Mouse (Mus musculus): ENCODE measurements at regions not wholly inside any gene's neighbourhood (a gene's known extent, or its start where the extent isn't known, plus 50 kb on each side); places are given as distances from the start of the nearest gene placed in this dataset.

DNA sequence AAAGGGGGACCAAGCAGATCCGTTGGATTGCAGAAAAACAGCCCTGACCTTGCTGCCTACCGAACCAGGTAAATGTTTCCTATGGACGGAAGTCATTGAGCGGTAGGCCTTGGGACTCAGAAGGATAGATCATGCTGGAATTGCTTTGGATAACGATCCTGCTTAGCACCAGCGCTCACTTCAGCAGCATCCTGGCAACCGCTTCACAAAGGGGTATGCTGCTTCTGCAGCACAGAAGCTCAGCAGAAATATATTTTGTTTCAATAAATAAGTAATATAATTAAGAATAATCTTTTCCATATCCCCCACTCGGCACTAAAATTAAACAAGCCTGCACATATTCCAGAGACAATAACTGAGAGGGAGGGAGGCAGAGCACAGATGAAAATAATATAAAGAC lies 296.0 kb downstream of the Meis1 start:
- DNase-seq (ENCODE audit: low spot score): no peak

DNA sequence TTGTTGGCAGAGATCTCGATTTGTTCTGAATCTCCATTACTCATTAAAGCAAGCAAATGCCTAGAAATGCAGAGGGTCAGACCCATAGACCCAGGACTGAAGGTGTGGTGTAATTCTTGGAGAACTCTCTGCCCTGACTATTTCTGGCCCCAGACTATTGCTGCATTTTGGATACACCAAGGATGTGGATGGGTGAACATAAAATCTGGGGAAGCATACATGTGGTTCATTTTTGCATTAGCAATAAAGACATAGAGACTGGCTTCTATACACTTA lies 303.0 kb downstream of the Meis1 start:
- DNase-seq (ENCODE audit: low spot score): no peak

DNA sequence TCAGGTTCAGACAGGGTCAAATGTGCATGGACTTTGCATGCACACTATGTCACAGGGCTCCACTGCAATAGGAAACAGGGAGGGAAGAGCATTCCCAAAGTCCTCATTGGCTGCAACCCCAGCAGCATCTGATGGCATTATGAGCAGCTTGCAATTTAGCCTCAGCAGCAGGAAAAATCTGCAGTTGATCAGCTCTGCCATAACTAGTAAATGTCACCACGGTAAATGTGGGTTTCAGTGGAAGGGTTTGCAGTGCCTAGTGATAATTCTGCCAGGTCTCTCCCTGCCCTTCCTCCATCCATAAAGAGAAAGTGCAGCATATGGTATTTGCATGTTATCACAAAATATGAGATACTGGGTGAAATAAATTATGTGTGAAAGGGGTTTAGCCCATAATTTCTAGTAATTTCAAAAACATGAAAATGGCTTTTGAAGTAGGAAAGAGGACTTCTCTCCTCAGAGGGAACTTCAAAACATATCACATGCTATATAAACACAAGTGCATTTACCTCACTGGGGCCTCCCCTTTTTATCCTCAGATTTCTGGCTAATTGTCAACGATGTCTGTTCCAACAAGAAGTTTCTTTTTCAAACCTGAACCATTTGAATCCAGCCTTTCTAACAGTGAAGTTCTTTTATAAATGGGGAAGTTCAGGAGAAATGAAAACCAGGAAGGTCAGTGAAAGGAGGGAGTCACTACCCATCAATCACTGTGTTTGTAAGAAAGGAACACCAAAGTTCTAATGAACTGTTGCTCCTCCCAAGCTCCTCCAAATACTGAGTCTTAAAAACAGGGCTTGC lies 303.5 kb downstream of the Meis1 start:
- DNase-seq (ENCODE audit: low spot score): no peak

DNA sequence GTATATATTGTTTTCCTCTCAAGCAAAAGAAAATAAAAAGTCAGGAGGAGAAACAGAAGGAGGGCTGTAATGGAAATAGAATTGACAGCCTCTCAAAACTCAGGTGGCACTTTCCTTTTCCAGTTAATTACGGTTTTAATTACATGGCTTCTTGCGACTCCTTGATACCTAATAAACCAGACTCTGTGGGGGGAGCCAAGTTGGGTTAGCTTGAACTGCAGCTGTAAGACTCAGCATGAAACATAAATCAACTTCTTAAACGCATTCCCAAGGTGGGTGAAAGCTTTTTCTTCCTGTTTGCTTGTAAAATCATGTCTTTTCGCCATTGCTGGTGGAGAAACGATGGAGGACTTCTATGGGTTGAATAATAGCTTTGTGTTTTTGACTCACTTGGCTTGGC lies 304.4 kb downstream of the Meis1 start:
- no peak for DNase-seq (ENCODE audit: low spot score)

DNA sequence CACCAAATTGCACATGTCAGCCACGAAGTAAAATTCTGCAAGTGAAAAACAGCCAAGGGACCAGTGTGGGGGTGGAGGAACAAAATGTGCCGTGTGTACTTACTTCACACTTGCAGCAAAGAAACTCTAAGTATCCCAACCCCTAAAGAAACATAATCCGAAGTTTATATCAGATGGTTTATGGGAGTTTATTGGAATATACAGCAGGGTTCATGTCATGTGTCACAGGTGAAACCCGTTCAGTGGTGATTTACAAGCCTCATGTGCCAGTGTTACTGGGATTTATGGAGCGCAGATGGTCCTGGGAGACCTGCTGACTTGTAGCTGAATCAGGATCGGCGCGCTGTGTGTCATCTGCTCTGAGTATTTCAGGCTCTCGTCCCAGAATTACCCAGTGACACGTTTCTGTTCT lies 306.1 kb downstream of the Meis1 start:
- no peak for DNase-seq (ENCODE audit: low spot score)

DNA sequence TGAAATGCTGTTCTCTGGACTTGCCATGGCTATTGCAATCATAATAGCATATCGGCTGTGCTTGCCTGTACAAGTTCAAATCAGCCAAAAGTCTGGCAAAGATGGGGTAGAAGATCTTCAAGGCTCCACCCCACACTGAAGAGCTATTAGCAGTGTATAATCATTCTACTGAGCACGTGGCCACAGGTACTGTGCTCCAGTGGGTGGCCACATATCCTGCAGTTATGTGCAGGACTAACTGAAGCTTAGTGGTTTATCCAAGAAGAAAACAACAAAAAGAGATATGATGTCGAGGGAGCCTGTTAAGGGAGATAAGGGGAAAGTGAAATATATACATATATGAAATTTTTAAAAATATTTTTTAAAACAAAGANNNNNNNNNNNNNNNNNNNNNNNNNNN lies 309.2 kb downstream of the Meis1 start:
- DNase-seq (ENCODE audit: low spot score): no peak

DNA sequence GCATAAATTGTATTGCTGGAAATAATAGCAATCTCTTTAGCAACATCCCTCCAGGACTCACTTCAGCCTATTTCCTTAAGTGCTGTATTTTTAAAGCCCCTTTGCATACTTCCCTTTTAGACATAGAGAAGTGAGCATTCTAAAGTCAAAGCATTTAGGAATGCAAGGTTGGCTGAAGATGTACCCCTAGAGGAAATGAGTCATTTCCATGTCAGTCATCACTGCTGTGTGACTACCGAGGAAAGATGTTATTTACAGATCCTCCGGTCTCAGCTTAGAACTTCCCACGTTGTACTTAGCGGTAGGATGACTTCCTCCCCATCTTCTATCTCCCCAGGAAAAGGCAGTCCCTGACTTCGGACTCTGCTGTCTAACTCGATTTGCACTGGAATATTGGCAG lies 337.2 kb downstream of the Meis1 start:
- no peak for DNase-seq (ENCODE audit: low spot score)

DNA sequence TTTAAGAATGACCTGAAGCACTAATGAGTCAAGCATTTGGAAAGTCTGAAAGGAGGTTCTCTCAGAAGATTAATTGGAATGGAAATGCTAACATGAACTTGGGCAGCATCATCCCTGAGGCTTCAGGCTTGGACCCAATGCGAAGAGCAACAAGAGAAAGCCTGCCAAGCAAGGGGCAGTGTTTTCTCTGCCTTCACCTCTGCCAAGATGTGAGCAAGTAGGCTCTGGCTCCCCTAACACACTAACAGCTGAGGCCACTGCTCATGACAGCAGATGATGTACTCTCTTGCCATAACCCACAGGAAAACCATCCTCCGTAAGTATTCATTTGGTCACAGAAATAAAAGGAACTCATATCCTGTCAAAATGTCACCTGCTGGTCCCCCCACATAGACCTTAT lies 341.9 kb downstream of the Meis1 start:
- DNase-seq (ENCODE audit: low spot score): no peak

DNA sequence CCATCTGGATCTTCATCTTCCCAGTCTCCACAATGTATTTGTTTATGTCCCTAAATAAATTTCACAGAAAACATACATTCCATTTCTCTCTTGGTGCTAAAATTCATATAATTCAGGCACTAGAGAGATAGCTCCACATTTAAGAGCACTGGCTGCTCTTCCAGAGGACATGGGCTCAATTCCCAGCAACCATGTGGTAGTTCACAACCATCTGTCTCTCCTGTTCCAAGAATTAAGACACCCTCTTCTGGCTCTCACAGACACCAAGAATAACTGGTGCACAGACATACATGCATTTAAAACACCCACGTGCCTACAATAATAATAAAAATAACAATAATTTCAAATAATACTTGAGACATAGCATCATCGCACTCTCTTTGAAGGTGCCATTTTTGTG lies 347.8 kb downstream of the Meis1 start:
- DNase-seq (ENCODE audit: low spot score): no peak

DNA sequence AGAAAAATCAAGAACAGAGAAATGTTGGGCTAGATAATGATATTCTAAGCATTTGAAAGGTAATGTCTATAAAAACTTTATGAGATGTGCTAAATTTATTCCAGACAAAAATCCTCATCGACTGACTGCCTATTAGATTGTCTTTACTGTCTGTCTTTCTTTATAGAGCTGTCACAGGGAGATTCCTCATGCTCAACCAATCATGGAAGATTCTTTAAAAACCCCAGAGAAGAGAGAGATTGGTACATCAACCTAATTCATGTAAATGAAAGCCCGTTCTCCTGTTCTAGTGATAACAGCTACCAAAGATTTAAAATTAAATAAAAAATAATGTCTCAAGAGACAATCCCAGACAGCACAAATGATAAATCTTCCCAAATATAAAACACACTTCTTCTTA lies 349.5 kb downstream of the Meis1 start:
- no peak for DNase-seq (ENCODE audit: low spot score)

DNA sequence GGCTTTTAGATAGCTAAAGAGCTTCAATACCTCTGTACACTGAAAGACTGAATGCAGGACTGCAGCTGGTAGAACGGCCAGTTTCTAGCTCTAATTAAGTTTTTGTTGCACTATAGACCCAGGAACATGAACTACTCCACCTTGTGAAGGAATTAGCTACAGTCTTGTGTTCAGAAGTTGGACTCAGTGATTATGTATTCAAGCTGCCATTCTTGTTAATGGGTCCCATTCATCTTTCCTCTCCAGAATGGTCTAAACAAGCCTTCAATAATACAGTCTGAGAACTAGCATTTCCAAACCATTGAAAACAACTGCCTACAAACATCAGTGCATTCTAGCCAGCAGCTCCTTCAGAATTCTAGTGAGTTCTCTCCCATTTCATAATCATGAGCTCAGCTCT lies 362.4 kb downstream of the Meis1 start:
- DNase-seq (ENCODE audit: low spot score): no peak

DNA sequence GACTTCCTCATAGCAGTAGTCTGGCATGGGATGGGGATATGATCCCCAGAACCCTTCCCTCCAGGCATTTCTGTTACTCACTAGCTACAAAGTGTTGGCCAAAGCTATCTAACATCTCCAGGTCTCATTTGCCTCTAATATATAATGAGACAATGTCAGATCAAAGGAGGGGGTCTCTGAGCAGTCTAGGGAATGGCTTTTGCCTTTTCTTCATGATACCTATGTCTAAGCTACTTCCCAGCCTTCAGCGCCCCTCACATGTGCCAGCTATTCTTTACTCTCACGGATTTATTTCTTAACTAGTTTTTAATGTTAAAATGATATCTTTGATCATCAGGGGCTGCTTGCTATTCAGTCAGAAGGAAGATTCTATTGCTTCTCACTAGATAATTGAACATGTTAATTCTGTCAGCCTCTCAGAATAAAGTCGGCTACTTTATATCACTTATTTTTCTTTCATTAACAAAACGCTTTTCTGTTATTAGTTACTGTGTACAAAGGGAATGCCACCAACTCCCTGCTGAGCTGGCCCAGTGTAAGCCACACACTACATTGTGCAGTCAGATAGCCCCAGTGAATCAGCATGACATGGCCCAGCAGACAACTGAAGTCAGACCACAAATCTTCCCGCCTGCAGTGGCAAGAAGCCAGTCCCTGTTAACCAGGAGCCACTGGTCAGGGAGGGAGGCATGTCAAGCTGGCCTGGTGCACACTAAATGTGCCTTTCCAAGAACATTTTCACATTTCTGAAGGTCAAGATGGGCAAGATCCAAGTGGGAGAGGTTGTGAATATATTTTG lies 386.6 kb downstream of the Meis1 start:
- no peak for DNase-seq (ENCODE audit: low spot score)

DNA sequence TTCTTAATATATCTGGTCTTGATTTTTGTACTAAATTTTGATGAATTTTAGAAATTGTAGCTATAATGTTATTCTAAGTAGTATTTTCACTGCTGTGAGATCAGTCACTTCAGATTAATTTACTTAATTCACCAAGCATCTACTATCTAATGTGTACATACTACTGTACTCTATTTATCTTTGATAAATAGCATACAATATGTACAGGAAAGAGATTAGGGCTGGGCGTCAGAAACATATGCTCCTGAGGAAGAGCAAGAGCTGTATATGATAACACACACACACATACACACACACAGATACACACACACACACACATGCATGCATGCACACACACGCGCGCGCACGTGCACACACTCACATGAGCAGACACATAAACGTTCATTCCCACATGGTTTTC lies 387.2 kb downstream of the Meis1 start:
- DNase-seq (ENCODE audit: low spot score): no peak

DNA sequence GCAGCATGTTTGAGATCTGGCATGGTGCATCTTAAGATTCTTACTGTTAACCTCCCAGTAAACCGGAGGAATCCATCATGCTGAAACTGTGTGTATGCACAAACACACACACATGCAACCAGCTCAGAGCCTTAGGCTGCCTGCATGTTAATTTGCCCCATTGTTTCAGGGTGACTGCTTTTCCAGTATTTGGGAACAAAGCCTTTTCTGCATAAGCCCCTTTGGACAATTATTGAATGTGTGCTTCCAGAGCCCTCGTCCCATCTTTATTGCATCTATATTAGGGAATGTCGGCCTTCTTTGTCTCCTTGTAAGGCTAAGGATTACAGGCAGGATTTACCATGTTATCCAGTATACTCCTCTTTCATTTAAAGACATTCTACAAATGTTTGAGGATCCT lies 397.0 kb downstream of the Meis1 start:
- no peak for DNase-seq (ENCODE audit: low spot score)

DNA sequence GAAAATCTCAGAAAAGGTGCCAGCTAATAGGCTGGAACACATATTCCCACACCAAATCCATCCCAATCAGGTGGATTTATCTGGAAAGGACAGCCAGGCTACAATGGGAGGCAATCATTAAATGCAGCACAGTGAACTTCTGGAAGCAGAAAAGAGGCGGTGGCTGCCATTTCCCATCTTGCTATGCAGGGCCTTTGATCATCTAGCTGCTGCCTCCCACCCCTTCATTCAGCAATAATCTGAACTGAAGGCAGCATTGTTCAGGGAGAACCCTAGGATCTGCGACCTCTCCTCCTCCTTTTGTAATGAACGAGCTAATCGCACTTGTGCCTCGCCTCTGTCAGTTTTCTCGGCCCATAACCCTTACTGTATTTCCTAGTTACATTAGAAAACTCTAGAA lies 413.9 kb downstream of the Meis1 start:
- DNase-seq (ENCODE audit: low spot score): no peak

DNA sequence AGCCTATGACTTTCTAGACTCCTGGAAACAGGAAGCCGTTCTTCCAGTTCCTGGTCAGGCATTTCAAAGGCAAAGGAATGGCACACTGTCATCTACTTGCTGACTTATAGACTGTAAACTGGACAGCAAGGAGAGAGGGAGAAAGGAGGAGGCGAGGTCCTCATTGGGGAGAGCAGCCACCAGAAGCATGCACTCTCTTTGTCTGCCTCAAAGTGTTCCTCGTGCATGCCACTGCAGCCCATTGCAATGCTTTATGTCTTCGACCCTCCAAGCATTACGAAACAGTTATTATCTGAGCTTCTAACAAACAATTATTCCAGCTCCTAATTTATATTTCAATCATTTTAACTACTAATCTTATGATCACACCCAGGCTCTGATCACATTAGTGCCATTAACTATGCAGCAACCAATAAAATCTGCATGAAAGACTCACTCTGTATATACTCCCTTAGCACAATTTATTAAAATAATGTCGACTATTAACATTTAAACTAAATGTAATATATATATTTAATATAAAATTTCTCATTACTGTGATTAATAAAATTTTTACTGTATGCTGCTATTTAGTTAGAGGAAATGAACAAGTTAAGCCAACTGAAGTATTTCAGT lies 417.1 kb downstream of the Meis1 start:
- no peak for DNase-seq (ENCODE audit: low spot score)

DNA sequence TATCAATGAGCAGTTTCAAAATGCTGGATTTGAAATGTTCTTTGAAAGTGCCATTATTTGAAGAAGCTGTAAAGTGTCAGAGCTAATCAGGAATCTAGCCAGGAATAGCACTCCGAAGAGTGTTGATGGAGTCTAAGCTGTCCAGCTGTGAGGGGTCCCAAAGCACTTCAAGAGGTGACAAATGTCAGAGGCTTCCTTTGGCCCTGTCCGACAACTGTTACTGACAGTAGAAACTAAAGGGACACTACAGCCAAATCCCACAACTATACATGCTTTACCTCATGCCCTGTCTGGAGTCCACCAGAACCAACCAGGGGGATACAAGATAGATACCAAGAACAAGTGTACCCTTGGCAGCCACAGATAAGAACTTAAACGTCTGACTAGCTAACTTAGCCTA lies 420.4 kb downstream of the Meis1 start:
- no peak for DNase-seq (ENCODE audit: low spot score)

DNA sequence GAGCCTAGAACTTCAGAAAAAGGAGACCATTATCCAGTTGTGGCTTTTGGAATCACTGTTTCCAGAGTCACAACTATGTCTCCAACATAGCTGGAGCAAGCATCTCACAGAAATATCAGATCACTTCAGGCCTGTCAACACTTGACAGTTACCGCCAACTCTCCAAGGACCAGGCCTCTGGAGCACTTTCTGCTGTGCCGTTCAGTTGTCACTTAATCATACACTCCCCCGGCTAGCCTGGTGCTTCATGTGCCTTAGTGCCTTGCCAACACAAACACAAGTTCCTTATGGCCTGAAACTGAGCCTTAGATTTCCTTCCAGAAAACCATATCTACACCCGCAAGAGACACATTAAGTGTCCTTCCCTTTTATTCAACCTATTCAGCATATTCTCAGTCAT lies 421.8 kb downstream of the Meis1 start:
- DNase-seq (ENCODE audit: low spot score): no peak

DNA sequence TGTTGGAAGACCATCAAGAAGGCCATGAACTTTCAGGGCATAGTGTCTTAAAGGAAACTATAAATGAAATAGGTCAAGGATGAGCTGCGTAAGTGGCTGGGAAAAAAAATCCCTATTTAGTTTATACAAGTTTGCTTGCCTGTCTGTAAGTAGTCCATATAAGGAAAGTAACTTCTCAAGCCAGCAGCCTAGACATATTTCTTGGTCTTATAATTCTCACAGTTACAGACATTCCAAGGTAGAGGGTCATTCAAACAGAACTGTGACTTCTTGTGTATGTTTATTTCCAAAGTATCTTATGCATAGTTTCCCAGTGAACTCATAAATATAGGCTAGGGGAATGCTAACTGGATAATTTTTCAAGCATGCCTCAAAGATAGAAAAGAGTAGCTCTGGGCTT lies 428.3 kb downstream of the Meis1 start:
- no peak for DNase-seq (ENCODE audit: low spot score)

DNA sequence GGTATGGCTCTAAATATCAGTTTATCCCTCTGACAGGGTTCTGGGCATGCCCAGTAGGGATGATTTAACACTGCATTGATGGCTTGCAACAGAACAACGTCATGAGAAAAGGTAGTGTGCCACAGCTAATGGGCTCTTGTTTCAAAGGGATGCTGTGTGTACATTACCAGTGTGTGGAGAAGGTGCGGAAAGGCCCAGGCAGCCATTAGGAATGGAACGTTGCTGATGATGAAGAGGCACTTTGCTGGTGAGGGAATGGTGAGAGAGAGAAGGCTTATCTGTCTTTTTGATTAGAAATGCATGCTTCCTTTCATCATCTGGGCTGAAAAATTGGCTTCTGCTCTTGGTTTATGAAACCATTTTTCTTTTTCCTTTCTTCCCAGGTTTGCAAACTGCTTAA lies 432.3 kb downstream of the Meis1 start:
- no peak for DNase-seq (ENCODE audit: low spot score)

DNA sequence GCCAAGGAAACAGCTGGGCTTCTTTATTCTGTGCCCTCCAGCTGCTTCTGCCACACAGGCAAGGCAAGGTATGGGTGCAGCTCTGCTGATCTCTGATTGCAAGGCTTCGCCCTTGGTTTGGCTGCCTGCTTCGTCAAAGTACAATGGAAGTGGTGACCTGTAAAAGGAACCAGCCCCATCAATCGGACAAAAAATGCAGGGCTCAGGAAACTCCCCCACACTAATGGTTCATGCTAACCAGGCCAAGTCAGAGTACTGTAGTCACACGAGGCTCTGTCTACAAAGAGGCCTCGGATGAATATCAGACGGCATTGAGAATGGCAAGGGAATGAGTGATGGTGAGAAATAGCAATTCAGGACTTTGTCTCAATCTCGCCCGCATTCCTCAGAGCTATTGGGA lies 433.8 kb downstream of the Meis1 start:
- DNase-seq (ENCODE audit: low spot score): no peak

DNA sequence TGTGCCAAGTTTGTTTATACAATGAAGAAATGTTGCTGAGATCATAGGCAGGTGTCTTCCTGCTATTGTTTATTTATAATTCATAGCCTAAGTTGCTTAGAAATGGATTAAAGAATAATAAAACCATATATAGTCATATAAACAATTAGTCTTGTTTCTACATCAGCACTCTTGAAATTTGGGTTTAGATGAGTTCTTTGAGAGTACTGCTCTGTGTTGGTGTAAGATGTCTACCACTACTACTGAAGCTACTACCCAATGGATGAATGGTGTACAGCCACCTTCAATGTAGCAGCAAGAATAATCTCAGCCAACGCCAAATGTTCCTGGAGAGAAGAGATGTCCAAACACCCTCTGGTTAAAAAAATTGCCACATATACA lies 436.0 kb downstream of the Meis1 start:
- DNase-seq (ENCODE audit: low spot score): no peak

Data from gastrocnemius, adult 18-20 months (tissue).